Mouse (Mus musculus): Measurements from ENCODE around the gene Sap25. TPM values are rescaled to one million over a fixed set of nuclear protein-coding genes. Genes with fewer than 3 reads are reported as not detected.
A peak's percentile ranks its signal among the peaks of the same experiment; 100 is the strongest.
"Not testable (repeated sequence)": the region's sequence is repeated elsewhere in the genome, so short reads cannot be mapped to it uniquely, and the experiment has no call there.

The Sap25 gene
- polyA plus RNA-seq, 1 experiment from 2014 or later, result 8.1 TPM

- no peaks in the 10 kb centered on the region for H3K36me3 ChIP-seq (ENCODE audit: control insufficient read depth, insufficient read depth, low read length)
- no peaks in the 10 kb centered on the region for H3K27me3 ChIP-seq (replicated peaks; ENCODE audit: control insufficient read depth, insufficient read depth, low read length)
- peak overlapping the region; percentile 43 for H3K4me2 ChIP-seq (ENCODE audit: low read depth, low read length)
- no peak for ATAC-seq
- H3K27ac ChIP-seq (ENCODE audit: low read length), result no peak overlapping the region
- no peaks in the 10 kb centered on the region for H3K9me3 ChIP-seq (ENCODE audit: control insufficient read depth, low read length)
- H3K4me3 ChIP-seq (ENCODE audit: low read length), result peak overlapping the region; percentile 12
- H3K4me1 ChIP-seq (ENCODE audit: control insufficient read depth, insufficient read depth, low read length), result peaks cover 37% of the 10 kb centered on the region
- H3K9ac ChIP-seq (ENCODE audit: low read depth, low read length), result peak overlapping the region; percentile 39; the same call in 1 of the 2 replicates
- WGBS, result 24% methylated on average over 26 of the region's 26 CpGs
These were observed 33.1 kb upstream of the Sap25 start for GRCm38 (mm10) chr5:137607860-137608653.

GRCm38 (mm10) chr5:137608654-137609190, 32.4 kb upstream of the Sap25 start:
- peaks cover 41% of the 10 kb centered on the region for H3K4me1 ChIP-seq (ENCODE audit: control insufficient read depth, insufficient read depth, low read length)
- no peaks in the 10 kb centered on the region for H3K36me3 ChIP-seq (ENCODE audit: control insufficient read depth, insufficient read depth, low read length)
- ATAC-seq, result no peak
- no peaks in the 10 kb centered on the region for H3K27me3 ChIP-seq (replicated peaks; ENCODE audit: control insufficient read depth, insufficient read depth, low read length)
- peak overlapping the region; percentile 39; the same call in 1 of the 2 replicates for H3K9ac ChIP-seq (ENCODE audit: low read depth, low read length)
- WGBS, result 26% methylated on average over 22 of the region's 23 CpGs
- no peak overlapping the region for H3K27ac ChIP-seq (ENCODE audit: low read length)
- peak overlapping the region; percentile 12 for H3K4me3 ChIP-seq (ENCODE audit: low read length)
- peak overlapping the region; percentile 43 for H3K4me2 ChIP-seq (ENCODE audit: low read depth, low read length)
- H3K9me3 ChIP-seq (ENCODE audit: control insufficient read depth, low read length), result no peaks in the 10 kb centered on the region

- H3K27me3 ChIP-seq (replicated peaks; ENCODE audit: control insufficient read depth, insufficient read depth, low read length), result no peaks in the 10 kb centered on the region
- WGBS, result 63% methylated on average over 3 of the region's 3 CpGs
- H3K4me3 ChIP-seq (ENCODE audit: low read length), result no peak overlapping the region
- H3K4me1 ChIP-seq (ENCODE audit: control insufficient read depth, insufficient read depth, low read length), result peaks cover 43% of the 10 kb centered on the region
- H3K9ac ChIP-seq (ENCODE audit: low read depth, low read length), result 0 out of 2 replicates have a peak overlapping the region, but pooled peaks have one; percentile 39
- no peak overlapping the region for H3K27ac ChIP-seq (ENCODE audit: low read length)
- H3K9me3 ChIP-seq (ENCODE audit: control insufficient read depth, low read length), result no peaks in the 10 kb centered on the region
- H3K36me3 ChIP-seq (ENCODE audit: control insufficient read depth, insufficient read depth, low read length), result no peaks in the 10 kb centered on the region
- no peak overlapping the region for H3K4me2 ChIP-seq (ENCODE audit: low read depth, low read length)
- no peak for ATAC-seq
These were observed 31.8 kb upstream of the Sap25 start for GRCm38 (mm10) chr5:137609292-137609691.

- Histone ChIP-seq H3K27me3 (replicated peaks; ENCODE audit: control insufficient read depth, insufficient read depth, low read length) (no peaks in the 10 kb centered on the region), H3K36me3 (ENCODE audit: control insufficient read depth, insufficient read depth, low read length) (no peaks in the 10 kb centered on the region), H3K9me3 (ENCODE audit: control insufficient read depth, low read length) (no peaks in the 10 kb centered on the region), H3K27ac (ENCODE audit: low read length) (peak overlapping the region; percentile 91), H3K4me1 (ENCODE audit: control insufficient read depth, insufficient read depth, low read length) (peaks cover 43% of the 10 kb centered on the region), H3K4me2 (ENCODE audit: low read depth, low read length) (peak overlapping the region; percentile 42), H3K9ac (ENCODE audit: low read depth, low read length) (peak overlapping the region; percentile 65), H3K4me3 (ENCODE audit: low read length) (peak overlapping the region; percentile 32)
- WGBS, result 70% methylated on average over 4 of the region's 4 CpGs
- no peak for ATAC-seq
These were observed 31.1 kb upstream of the Sap25 start for GRCm38 (mm10) chr5:137610056-137610455.

- peak overlapping the region; percentile 91 for H3K27ac ChIP-seq (ENCODE audit: low read length)
- no peaks in the 10 kb centered on the region for H3K27me3 ChIP-seq (replicated peaks; ENCODE audit: control insufficient read depth, insufficient read depth, low read length)
- H3K4me2 ChIP-seq (ENCODE audit: low read depth, low read length), result peak overlapping the region; percentile 42
- H3K4me3 ChIP-seq (ENCODE audit: low read length), result peak overlapping the region; percentile 32
- no peaks in the 10 kb centered on the region for H3K36me3 ChIP-seq (ENCODE audit: control insufficient read depth, insufficient read depth, low read length)
- H3K9me3 ChIP-seq (ENCODE audit: control insufficient read depth, low read length), result no peaks in the 10 kb centered on the region
- WGBS, result 14% methylated on average over 12 of the region's 12 CpGs
- H3K9ac ChIP-seq (ENCODE audit: low read depth, low read length), result peak overlapping the region; percentile 65
- ATAC-seq, result peak; percentile 24
- peaks cover 43% of the 10 kb centered on the region for H3K4me1 ChIP-seq (ENCODE audit: control insufficient read depth, insufficient read depth, low read length)
These were observed 30.4 kb upstream of the Sap25 start for GRCm38 (mm10) chr5:137610548-137611244.

- Histone ChIP-seq H3K27me3 (replicated peaks; ENCODE audit: control insufficient read depth, insufficient read depth, low read length) (no peaks in the 10 kb centered on the region), H3K9me3 (ENCODE audit: control insufficient read depth, low read length) (no peaks in the 10 kb centered on the region), H3K9ac (ENCODE audit: low read depth, low read length) (peak overlapping the region; percentile 65), H3K36me3 (ENCODE audit: control insufficient read depth, insufficient read depth, low read length) (no peaks in the 10 kb centered on the region), H3K4me1 (ENCODE audit: control insufficient read depth, insufficient read depth, low read length) (peaks cover 43% of the 10 kb centered on the region), H3K4me2 (ENCODE audit: low read depth, low read length) (peak overlapping the region; percentile 42), H3K27ac (ENCODE audit: low read length) (peak overlapping the region; percentile 91), H3K4me3 (ENCODE audit: low read length) (peak overlapping the region; percentile 32)
- ATAC-seq, result peak; percentile 43
- 9% methylated on average over 6 of the region's 6 CpGs for WGBS
These were observed 29.9 kb upstream of the Sap25 start for GRCm38 (mm10) chr5:137611245-137611602.

GRCm38 (mm10) chr5:137613076-137613475, 28.1 kb upstream of the Sap25 start:
- Histone ChIP-seq H3K4me2 (ENCODE audit: low read depth, low read length) (peak overlapping the region; percentile 11; the same call in 1 of the 2 replicates), H3K9ac (ENCODE audit: low read depth, low read length) (peak overlapping the region; percentile 27), H3K4me3 (ENCODE audit: low read length) (no peak overlapping the region), H3K27ac (ENCODE audit: low read length) (peak overlapping the region; percentile 82), H3K9me3 (ENCODE audit: control insufficient read depth, low read length) (no peaks in the 10 kb centered on the region), H3K36me3 (ENCODE audit: control insufficient read depth, insufficient read depth, low read length) (no peaks in the 10 kb centered on the region), H3K27me3 (replicated peaks; ENCODE audit: control insufficient read depth, insufficient read depth, low read length) (no peaks in the 10 kb centered on the region), H3K4me1 (ENCODE audit: control insufficient read depth, insufficient read depth, low read length) (peaks cover 43% of the 10 kb centered on the region)
- ATAC-seq, result peak; percentile 5; the same call in 1 of the 2 replicates
- 75% methylated on average over 5 of the region's 5 CpGs for WGBS

- H3K9me3 ChIP-seq (ENCODE audit: control insufficient read depth, low read length), result no peaks in the 10 kb centered on the region
- no peak within 1 kb of the TSS for H3K4me3 ChIP-seq (ENCODE audit: low read length)
- peak within 1 kb of the TSS; percentile 27 for H3K9ac ChIP-seq (ENCODE audit: low read depth, low read length)
- no peaks in the 10 kb centered on the region for H3K27me3 ChIP-seq (replicated peaks; ENCODE audit: control insufficient read depth, insufficient read depth, low read length)
- 35% methylated on average over 11 of the region's 11 CpGs for WGBS
- no peaks in the 10 kb centered on the region for H3K36me3 ChIP-seq (ENCODE audit: control insufficient read depth, insufficient read depth, low read length)
- ATAC-seq, result peak; percentile 83
- peaks cover 40% of the 10 kb centered on the region for H3K4me1 ChIP-seq (ENCODE audit: control insufficient read depth, insufficient read depth, low read length)
- peak within 1 kb of the TSS; percentile 11; the same call in 1 of the 2 replicates for H3K4me2 ChIP-seq (ENCODE audit: low read depth, low read length)
- peak within 1 kb of the TSS; percentile 82 for H3K27ac ChIP-seq (ENCODE audit: low read length)
These were observed 27.6 kb upstream of the Sap25 start, which contains the start of gene Pcolce for GRCm38 (mm10) chr5:137613550-137613949. TSS of gene Pcolce (minus strand) at chr5:137613784.

- not testable (repeated sequence) for ATAC-seq; H3K36me3 ChIP-seq (ENCODE audit: control insufficient read depth, insufficient read depth, low read length); H3K9me3 ChIP-seq (ENCODE audit: control insufficient read depth, low read length); H3K4me2 ChIP-seq (ENCODE audit: low read depth, low read length); H3K4me3 ChIP-seq (ENCODE audit: low read length); H3K9ac ChIP-seq (ENCODE audit: low read depth, low read length); H3K27ac ChIP-seq (ENCODE audit: low read length); H3K27me3 ChIP-seq (replicated peaks; ENCODE audit: control insufficient read depth, insufficient read depth, low read length)
- WGBS, result 85% methylated on average over 2 of the region's 2 CpGs
- peaks cover 28% of the 10 kb centered on the region for H3K4me1 ChIP-seq (ENCODE audit: control insufficient read depth, insufficient read depth, low read length)
These were observed 26.2 kb upstream of the Sap25 start for GRCm38 (mm10) chr5:137614921-137615320.

All from intestine, embryonic 16.5 days (tissue).